Mouse (Mus musculus) brain, embryonic 14.5 days (tissue): ENCODE measurements around the gene Macf1. TPM values are rescaled to one million over a fixed set of nuclear protein-coding genes. Genes with fewer than 3 reads are reported as not detected.
"Not testable (repeated sequence)": the region's sequence is repeated elsewhere in the genome, so short reads cannot be mapped to it uniquely, and the experiment has no call there.

ENCODE experiments used
- DNase-seq: peaks from one replicate; pipeline ENCODE4 v3.0.0-alpha.2; 2011; ENCODE audit warnings: low read depth
- CTCF ChIP-seq: fragments of 200-500 bp; IDR thresholded peaks from 2 replicates; pipeline ENCODE4 v1.5.1; 2012; ENCODE audit warnings: inconsistent platforms, mild to moderate bottlenecking, moderate library complexity, borderline replicate concordance; ENCODE audit not compliant: insufficient read depth, insufficient read length; ENCODE audit errors: extremely low read depth
- POLR2A ChIP-seq: fragments of 200-500 bp; IDR thresholded peaks from 2 replicates; pipeline ENCODE4 v1.6.1; 2012; ENCODE audit warnings: mild to moderate bottlenecking, inconsistent platforms, borderline replicate concordance; ENCODE audit not compliant: poor library complexity, insufficient read depth, insufficient read length, severe bottlenecking; ENCODE audit errors: extremely low read depth
- polyA plus RNA-seq: library from polyadenylated mRNA; depleted of rRNA; stranded (reverse); fragments of >200 nt; gene quantifications from 2 replicates; pipeline ENCODE4 v1.2.3, GENCODE M21; 2012

Macf1 gene
- polyA plus RNA-seq, 1 experiment: 183 TPM

- TF ChIP-seq POLR2A (no peak), CTCF (no peak)
- no peak for DNase-seq
These were observed 135.8 kb downstream of the Macf1 start for GRCm38 (mm10) chr4:123548317-123548716.

- DNase-seq: no peak
- no peak for TF ChIP-seq CTCF
- TF ChIP-seq POLR2A: no peak
These were observed 140.5 kb downstream of the Macf1 start for GRCm38 (mm10) chr4:123543691-123544090.

GRCm38 (mm10) chr4:123535271-123535670 lies 148.9 kb downstream of the Macf1 start:
- DNase-seq: peak; percentile 86
- peak; percentile 70; the same call in 1 of the 2 replicates for TF ChIP-seq CTCF
- no peak for TF ChIP-seq POLR2A

GRCm38 (mm10) chr4:123532001-123532400 lies 152.2 kb downstream of the Macf1 start:
- no peak for TF ChIP-seq CTCF
- TF ChIP-seq POLR2A: no peak
- DNase-seq: no peak

- no peak for TF ChIP-seq CTCF
- TF ChIP-seq POLR2A: no peak
- DNase-seq: no peak
These were observed 153.2 kb downstream of the Macf1 start for GRCm38 (mm10) chr4:123530976-123531375.

- TF ChIP-seq CTCF (peak; percentile 64; the same call in 1 of the 2 replicates), POLR2A (no peak)
These were observed 154.9 kb downstream of the Macf1 start for GRCm38 (mm10) chr4:123529230-123529629.

GRCm38 (mm10) chr4:123527607-123528010 lies 156.6 kb downstream of the Macf1 start:
- no peak for TF ChIP-seq POLR2A
- no peak for TF ChIP-seq CTCF

More at GRCm38 (mm10) chr4:123529230-123529629, 154.9 kb downstream of the Macf1 start:
- peak; percentile 57 for DNase-seq

GRCm38 (mm10) chr4:123526779-123527280 lies 157.3 kb downstream of the Macf1 start:
- TF ChIP-seq POLR2A: no peak
- TF ChIP-seq CTCF: no peak
- DNase-seq: peak; percentile 32

More at GRCm38 (mm10) chr4:123527607-123528010, 156.6 kb downstream of the Macf1 start:
- peak; percentile 85 for DNase-seq

- DNase-seq: no peak
- TF ChIP-seq POLR2A: no peak
- TF ChIP-seq CTCF: no peak
These were observed 159.4 kb downstream of the Macf1 start for GRCm38 (mm10) chr4:123524746-123525145.

GRCm38 (mm10) chr4:123520123-123520522 lies 164.0 kb downstream of the Macf1 start:
- DNase-seq: not testable (repeated sequence)

- TF ChIP-seq CTCF (no peak), POLR2A (no peak)
- DNase-seq: no peak
These were observed 168.5 kb downstream of the Macf1 start for GRCm38 (mm10) chr4:123515673-123516072.

GRCm38 (mm10) chr4:123510201-123510600 lies 174.0 kb downstream of the Macf1 start:
- TF ChIP-seq CTCF (no peak), POLR2A (no peak)
- DNase-seq: no peak

- TF ChIP-seq CTCF (no peak), POLR2A (no peak)
- DNase-seq: no peak
These were observed 195.1 kb downstream of the Macf1 start for GRCm38 (mm10) chr4:123489086-123489485.

GRCm38 (mm10) chr4:123479991-123480390 lies 204.2 kb downstream of the Macf1 start:
- no peak for DNase-seq
- TF ChIP-seq CTCF: no peak
- no peak for TF ChIP-seq POLR2A
